ENCODE assay signal across 9 mouse cellular contexts in the genomic region with DNA sequence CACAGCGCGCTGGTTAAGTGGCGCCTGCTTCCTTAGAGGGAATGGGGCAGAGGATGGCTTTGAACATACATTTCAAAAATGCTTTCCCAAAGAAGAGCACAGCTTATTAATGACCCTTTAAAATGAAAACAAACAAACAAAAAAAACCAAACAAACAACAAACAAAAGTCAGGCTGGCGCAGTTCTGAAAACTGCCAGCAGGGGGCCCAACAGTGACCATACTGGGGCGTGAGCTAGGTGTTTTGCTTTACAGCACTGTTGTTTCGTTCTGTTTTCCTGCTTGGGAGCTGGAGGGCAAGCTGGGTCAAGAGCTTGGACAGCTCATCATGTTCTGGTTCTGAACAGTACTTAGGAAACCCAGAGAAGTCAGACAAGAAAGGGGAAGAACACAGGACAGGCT.
DNase-seq lines count a peak whose midpoint lies in the region; ATAC-seq and TF ChIP-seq lines count a peak whose summit lies in the region.
"Had no signal": no experiment of that assay in that cellular context is flagged by ENCODE, and none has a peak within 500 bp of the region (broad histone marks: within the 10 kb centered on the region; RNA-seq: fewer than 3 reads in every experiment).

No protein-coding gene starts in this region.

- peak; percentile 27 for DNase-seq in embryo, embryonic 11 days
- no peak for DNase-seq in embryo, embryonic 10.5 days (ENCODE audit: low spot score)
- DNase-seq in liver, postnatal 0 days, result peak; percentile 45
- DNase-seq in liver (no peak), ES-CJ7 (ENCODE audit: low read depth, low spot score) (peak; percentile 11)
- peak; percentile 21 for DNase-seq in induced T-regulatory cell, adult 2 months (ENCODE audit: low read depth)
- DNase-seq in left cerebral cortex, adult 11 months (ENCODE audit: low spot score), result no peak

- H3K27ac ChIP-seq in liver, postnatal 0 days (ENCODE audit: low read depth), result no peak overlapping the region
- H3K27ac ChIP-seq: forebrain, embryonic 10.5 days had no signal

- H3K9me3 ChIP-seq in liver, postnatal 0 days (ENCODE audit: low read length), result no peaks in the 10 kb centered on the region
- H3K9me3 ChIP-seq: forebrain, embryonic 10.5 days had no signal

- H3K4me3 ChIP-seq in liver, postnatal 0 days (ENCODE audit: low read depth, low read length), result no peak overlapping the region
- H3K4me3 ChIP-seq: forebrain, embryonic 10.5 days had no signal

- H3K27me3 ChIP-seq in liver, postnatal 0 days (ENCODE audit: insufficient read depth, low read length), result no peaks in the 10 kb centered on the region

- WGBS in liver, postnatal 0 days (ENCODE audit: insufficient replicate concordance), result 58% methylated on average over 6 of the region's 6 CpGs

- TF ChIP-seq CTCF in liver, postnatal 0 days (IDR thresholded peaks at IDR 0.05; ENCODE audit: low read depth), result peak; percentile 78

- H3K36me3 ChIP-seq in liver, postnatal 0 days (replicated peaks; ENCODE audit: insufficient read depth, low read length), result no peaks in the 10 kb centered on the region
- H3K36me3 ChIP-seq: forebrain, embryonic 10.5 days had no signal

- no peak for TF ChIP-seq EP300 in liver, postnatal 0 days (IDR thresholded peaks at IDR 0.05; ENCODE audit: low read depth)

- H3K9ac ChIP-seq in liver, postnatal 0 days (replicated peaks), result no peak overlapping the region

- no peak overlapping the region for H3K4me2 ChIP-seq in liver, postnatal 0 days (ENCODE audit: low read depth, low read length)

- no peaks in the 10 kb centered on the region for H3K4me1 ChIP-seq in liver, postnatal 0 days (ENCODE audit: insufficient read depth)
- H3K4me1 ChIP-seq: forebrain, embryonic 10.5 days had no signal

- ATAC-seq in liver, postnatal 0 days, result no peak
- no peak for ATAC-seq in inflammation-experienced regulatory T-cells, adult 6 months

Comparison
In these comparisons a context has a peak if more than half of its experiments do, and no peak if none do; other contexts are left out.
1. DNase-seq: peak in embryo, embryonic 11 days (single experiment), liver, postnatal 0 days (single experiment), ES-CJ7 (single experiment) and induced T-regulatory cell, adult 2 months (single experiment); none in embryo, embryonic 10.5 days (single experiment), liver (single experiment) and left cerebral cortex, adult 11 months (single experiment).